Mouse (Mus musculus): ENCODE results near the gene Spaca4.

- TF ChIP-seq MYOD1 (IDR thresholded peaks at IDR 0.05; ENCODE audit: control insufficient read depth in 1 of 3, insufficient read length in 2 of 3, low read depth in 2 of 3), result no peak
- TF ChIP-seq TCF12 (IDR thresholded peaks at IDR 0.05; ENCODE audit: insufficient read depth, poor library complexity, severe bottlenecking), result no peak
- TF ChIP-seq POLR2A (IDR thresholded peaks at IDR 0.05; ENCODE audit: insufficient read length, low read depth), result no peak
- no peak for TF ChIP-seq MYOG (IDR thresholded peaks at IDR 0.05; ENCODE audit: control insufficient read depth in 1 of 3, insufficient read depth in 1 of 3, insufficient read length in 2 of 3, low read depth in 2 of 3)
- TF ChIP-seq E2F4 (IDR thresholded peaks at IDR 0.05; ENCODE audit: insufficient read depth), result no peak
- no peak for TF ChIP-seq USF1 (IDR thresholded peaks at IDR 0.05; ENCODE audit: low read depth)
- no peak for TF ChIP-seq CEBPB (IDR thresholded peaks at IDR 0.05; ENCODE audit: insufficient read depth, poor library complexity, severe bottlenecking)
Observed at GRCm38 (mm10) chr7:45715741-45716459, 9.7 kb downstream of the Spaca4 start.

All from myocyte (in vitro differentiated cells).